Comparison of ENCODE assay signal across 9 mouse cellular contexts in the genomic region with DNA sequence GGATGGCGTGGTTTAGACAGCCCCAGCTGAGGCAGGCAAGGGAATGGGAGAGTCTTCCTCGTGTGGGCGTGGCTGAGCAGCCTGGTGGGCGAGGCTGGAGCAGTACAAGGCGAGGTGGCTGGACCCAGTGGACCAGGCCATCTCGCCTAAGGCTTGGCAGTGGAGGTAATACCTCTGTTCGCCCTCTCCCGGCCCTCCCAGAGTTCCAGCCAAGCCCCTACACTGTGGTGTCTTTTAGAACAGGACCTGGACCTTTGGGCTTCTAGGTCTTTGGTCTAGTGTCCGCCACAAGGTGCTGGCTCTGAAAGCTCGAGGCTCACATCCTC. TPM values are rescaled to one million over a fixed set of nuclear protein-coding genes. Genes with fewer than 3 reads are reported as not detected.
A peak's percentile ranks its signal among the peaks of the same experiment; 100 is the strongest.
DNase-seq lines count a peak whose midpoint lies in the region; ATAC-seq and TF ChIP-seq lines count a peak whose summit lies in the region.
"Had no signal": no experiment of that assay in that cellular context is flagged by ENCODE, and none has a peak within 500 bp of the region (broad histone marks: within the 10 kb centered on the region; RNA-seq: fewer than 3 reads in every experiment).

No protein-coding gene starts in this region.

- no peaks in the 10 kb centered on the region for H3K9me3 ChIP-seq in kidney, postnatal 0 days (replicated peaks; ENCODE audit: low read length)
- no peaks in the 10 kb centered on the region for H3K9me3 ChIP-seq in embryonic facial prominence, embryonic 13.5 days
- no peaks in the 10 kb centered on the region for H3K9me3 ChIP-seq in intestine, embryonic 14.5 days (ENCODE audit: control insufficient read depth, low read length)

- intact Hi-C loops in left cerebral cortex, postnatal 36 days (cut with DNase I): no loop called here

- peaks cover 8% of the 10 kb centered on the region; the same call in 1 of the 2 replicates for H3K4me1 ChIP-seq in kidney, postnatal 0 days (replicated peaks; ENCODE audit: insufficient read depth, low read length)
- H3K4me1 ChIP-seq in embryonic facial prominence, embryonic 13.5 days: peaks cover 18% of the 10 kb centered on the region
- H3K4me1 ChIP-seq in intestine, embryonic 14.5 days (replicated peaks; ENCODE audit: control insufficient read depth, insufficient read depth, low read length): peaks cover 4% of the 10 kb centered on the region; the same call in 1 of the 2 replicates

- peak; percentile 24; the same call in 1 of the 2 replicates for TF ChIP-seq CTCF in kidney, postnatal 0 days (IDR thresholded peaks at IDR 0.05; ENCODE audit: low read depth)

- no peak for ATAC-seq in kidney, postnatal 0 days (replicated peaks; ENCODE audit: low FRiP score, low read depth)
- no peak; the same call in 1 of the 2 replicates for ATAC-seq in embryonic facial prominence, embryonic 13.5 days (ENCODE audit: insufficient number of reproducible peaks, insufficient read depth, low FRiP score, low TSS enrichment, low read depth)
- ATAC-seq in intestine, embryonic 14.5 days (replicated peaks; ENCODE audit: low FRiP score, low TSS enrichment, low read depth): no peak

- no peaks in the 10 kb centered on the region for H3K27me3 ChIP-seq in kidney, postnatal 0 days (ENCODE audit: insufficient read depth, low read length)
- peaks cover 14% of the 10 kb centered on the region for H3K27me3 ChIP-seq in embryonic facial prominence, embryonic 13.5 days
- 0 out of 2 replicates have a peak, but pooled peaks cover 3% of the 10 kb centered on the region for H3K27me3 ChIP-seq in intestine, embryonic 14.5 days (replicated peaks; ENCODE audit: control insufficient read depth, insufficient read depth, low read length)
- H3K27me3 ChIP-seq in myocyte (ENCODE audit: control insufficient read depth, insufficient read depth, insufficient read length): no peaks in the 10 kb centered on the region

- peak overlapping the region; percentile 78 for H3K27ac ChIP-seq in kidney, postnatal 0 days
- no peak overlapping the region; the same call in 1 of the 2 replicates for H3K27ac ChIP-seq in embryonic facial prominence, embryonic 13.5 days
- H3K27ac ChIP-seq in intestine, embryonic 14.5 days (ENCODE audit: low read depth): no peak overlapping the region

- DNase-seq in kidney, postnatal 0 days (ENCODE audit: low spot score): no peak
- no peak for DNase-seq in kidney, adult 9 months
- no peak for DNase-seq in intestine, embryonic 14.5 days (ENCODE audit: low spot score)
- DNase-seq in thymus, postnatal 36 days: no peak
- DNase-seq in testis, postnatal 10 days (ENCODE audit: low spot score): no peak
- DNase-seq in left cerebral cortex, postnatal 36 days (ENCODE audit: low spot score in 2 of 2): no peak

- H3K9ac ChIP-seq in kidney, postnatal 0 days (ENCODE audit: low read depth, low read length): peak overlapping the region; percentile 13; the same call in 1 of the 2 replicates
- H3K9ac ChIP-seq in embryonic facial prominence, embryonic 13.5 days: peak overlapping the region; percentile 74; the same call in 1 of the 2 replicates
- no peak overlapping the region for H3K9ac ChIP-seq in intestine, embryonic 14.5 days (ENCODE audit: low read length)

- peaks cover 40% of the 10 kb centered on the region for H3K79me2 ChIP-seq in myocyte (ENCODE audit: control insufficient read depth, insufficient read depth)

- peak overlapping the region; percentile 71 for H3K4me2 ChIP-seq in kidney, postnatal 0 days (ENCODE audit: low read length)
- H3K4me2 ChIP-seq in embryonic facial prominence, embryonic 13.5 days: peak overlapping the region; percentile 94
- H3K4me2 ChIP-seq in intestine, embryonic 14.5 days (ENCODE audit: low read length): peak overlapping the region; percentile 62
- peak overlapping the region; percentile 78 for H3K4me2 ChIP-seq in myocyte (ENCODE audit: low read depth)

- peak; percentile 69 for TF ChIP-seq POLR2A in myocyte (IDR thresholded peaks at IDR 0.05; ENCODE audit: insufficient read length, low read depth)

- no peak overlapping the region for H3ac ChIP-seq in myocyte (ENCODE audit: control insufficient read depth, insufficient read length)

- no peaks in the 10 kb centered on the region for H3K36me3 ChIP-seq in kidney, postnatal 0 days (ENCODE audit: insufficient read depth, low read length)
- no peaks in the 10 kb centered on the region for H3K36me3 ChIP-seq in embryonic facial prominence, embryonic 13.5 days
- H3K36me3 ChIP-seq in intestine, embryonic 14.5 days (ENCODE audit: control insufficient read depth, insufficient read depth, low read length): no peaks in the 10 kb centered on the region
- H3K36me3 ChIP-seq in myocyte (ENCODE audit: control insufficient read depth, insufficient read depth): no peaks in the 10 kb centered on the region

- peak overlapping the region; percentile 68 for H3K4me3 ChIP-seq in kidney, postnatal 0 days (replicated peaks; ENCODE audit: low read depth, low read length)
- H3K4me3 ChIP-seq in embryonic facial prominence, embryonic 13.5 days: peak overlapping the region; percentile 61
- peak overlapping the region; percentile 46 for H3K4me3 ChIP-seq in intestine, embryonic 14.5 days (ENCODE audit: low read depth, low read length)
- peak overlapping the region; percentile 88 for H3K4me3 ChIP-seq in myocyte

- WGBS in kidney, postnatal 0 days: 8% methylated on average over 7 of the region's 10 CpGs
- WGBS in embryonic facial prominence, embryonic 13.5 days: 7% methylated on average over 10 of the region's 10 CpGs
- 7% methylated on average over 10 of the region's 10 CpGs for WGBS in intestine, embryonic 14.5 days

TF ChIP-seq in myocyte, 11 proteins besides CTCF, POLR2A, EP300 and RAD21:
- TF ChIP-seq POLR2AphosphoS2 (IDR thresholded peaks at IDR 0.05; ENCODE audit: insufficient read length, low read depth): peak; percentile 61
- no peak for TF ChIP-seq TCF12 (IDR thresholded peaks at IDR 0.05; ENCODE audit: insufficient read depth, poor library complexity, severe bottlenecking)
- no peak for TF ChIP-seq TCF3 (IDR thresholded peaks at IDR 0.05; ENCODE audit: insufficient read length, low read depth)
- no peak for TF ChIP-seq CEBPB (IDR thresholded peaks at IDR 0.05; ENCODE audit: insufficient read depth, poor library complexity, severe bottlenecking)
- TF ChIP-seq REST (IDR thresholded peaks at IDR 0.05; ENCODE audit: insufficient read depth, insufficient read length): no peak
- TF ChIP-seq USF1 (IDR thresholded peaks at IDR 0.05; ENCODE audit: low read depth): no peak
- TF ChIP-seq MAX (IDR thresholded peaks at IDR 0.05; ENCODE audit: low read depth): no peak
- TF ChIP-seq MYOG (IDR thresholded peaks at IDR 0.05; ENCODE audit: control insufficient read depth in 1 of 3, insufficient read depth in 1 of 3, insufficient read length in 2 of 3, low read depth in 2 of 3): no peak
- TF ChIP-seq MYOD1 (IDR thresholded peaks at IDR 0.05; ENCODE audit: control insufficient read depth in 1 of 3, insufficient read length in 2 of 3, low read depth in 2 of 3): no peak
- TF ChIP-seq E2F4 (IDR thresholded peaks at IDR 0.05; ENCODE audit: insufficient read depth): no peak
- TF ChIP-seq SRF (IDR thresholded peaks at IDR 0.05; ENCODE audit: control insufficient read depth, insufficient read length, low read depth): peak; percentile 44

RNA-seq across cellular contexts. Expression of gene Baiap2l1, which starts 0.6 kb away (rescaled TPM):
- polyA plus RNA-seq in kidney, postnatal 0 days (2015; fragmentation: Nextera tagmentation; extraction: Ambion mirVana): 14.0 and 14.9 TPM in 2 replicates
- 4.4 and 5.8 TPM in 2 replicates for polyA plus RNA-seq in embryonic facial prominence, embryonic 13.5 days (2015; fragmentation: Nextera tagmentation; extraction: Ambion mirVana)
- 12.6 and 16.7 TPM in 2 replicates for polyA plus RNA-seq in intestine, embryonic 14.5 days (2014; fragmentation: Nextera tagmentation; extraction: Ambion mirVana)
- 68.8 TPM for polyA plus RNA-seq in myocyte (2012; fragmentation: generic; extraction: Trizol)
- under 1 TPM; 0.37 to 0.61 TPM for total RNA-seq in left cerebral cortex, postnatal 36 days (2021)
- total RNA-seq: neutrophil, adult 5-6 weeks had no signal
